Mouse (Mus musculus): ENCODE data around the gene Usp28. TPM values are rescaled to one million over a fixed set of nuclear protein-coding genes. Genes with fewer than 3 reads are reported as not detected.

Usp28 gene
- 70.1 and 121 TPM in 2 replicates for total RNA-seq (2012; rRNA removed)

DNA sequence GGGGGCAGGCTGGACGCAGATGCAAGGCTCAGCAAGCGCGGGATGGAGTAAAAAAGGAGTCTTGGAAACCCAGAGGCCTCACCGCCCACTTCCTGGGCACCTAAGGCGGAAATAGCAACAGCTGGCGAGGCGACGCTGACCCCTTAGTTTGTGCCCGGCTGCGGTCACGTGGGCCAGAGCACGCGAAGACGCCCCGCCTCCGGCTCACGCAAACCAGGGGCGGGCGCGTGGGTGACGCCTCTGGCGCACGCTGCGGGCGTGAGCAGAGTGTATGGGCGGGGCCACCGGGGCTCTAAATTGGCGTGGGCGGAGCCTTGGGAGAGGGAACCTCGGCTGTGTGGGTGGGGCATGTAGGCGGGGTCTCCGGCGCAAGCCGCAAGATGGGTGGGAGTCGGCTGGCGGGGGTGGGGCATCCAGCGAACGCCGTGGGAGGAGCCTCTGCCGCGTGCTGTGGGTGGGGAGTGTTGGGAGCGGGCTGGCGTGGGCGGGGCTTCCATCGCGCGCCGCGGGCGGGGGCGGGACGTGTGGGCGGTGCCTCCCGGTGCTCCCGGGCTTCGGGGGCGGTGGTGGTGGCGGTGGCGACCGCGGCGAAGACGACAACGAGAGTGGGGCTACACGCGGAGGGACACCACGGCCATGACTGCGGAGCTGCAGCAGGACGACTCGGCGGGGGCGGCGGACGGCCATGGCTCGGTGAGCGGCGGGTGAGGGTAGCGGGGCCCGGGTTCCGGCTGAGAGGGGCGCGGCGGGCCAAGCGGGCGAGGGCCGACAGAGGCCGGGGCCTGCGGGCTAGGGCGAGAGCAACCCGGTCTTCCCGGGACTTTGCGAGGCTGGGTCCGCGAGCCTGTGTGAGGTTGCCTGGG, at the start of gene Usp28:
Gene Usp28, plus strand, starts transcription at position 531 of the 863 bp plus-strand sequence.
- Histone ChIP-seq H3K4me1 (ENCODE audit: control insufficient read depth in 2 of 2, insufficient read depth in 2 of 2, low read length in 2 of 2, poor library complexity in 1 of 2) (peaks cover 0 to 13% of the 10 kb centered on the region in 2 experiments; a peak in 2 of 4 replicates), H3K9ac (ENCODE audit: insufficient read depth, low read depth, low read length, poor library complexity, severe bottlenecking) (peak within 1 kb of the TSS; percentile 88), H3K27ac (ENCODE audit: insufficient read depth, low read depth, low read length, poor library complexity, severe bottlenecking) (peak within 1 kb of the TSS; percentile 50), H3K9me3 (ENCODE audit: control insufficient read depth, insufficient read depth, low read depth, low read length) (no peaks in the 10 kb centered on the region), H3K4me3 (ENCODE audit: insufficient read depth in 1 of 2, low read depth in 1 of 2, low read length in 2 of 2, poor library complexity in 1 of 2, severe bottlenecking in 1 of 2) (peak within 1 kb of the TSS; percentile 94), H3K36me3 (ENCODE audit: control insufficient read depth, insufficient read depth, low read length, poor library complexity, severe bottlenecking) (peaks cover 7% of the 10 kb centered on the region; the same call in 1 of the 2 replicates)
- peak; percentile 97 for DNase-seq (ENCODE audit: low read depth, low spot score)
- in situ Hi-C loops (cut with MboI; ENCODE audit: low sequenced_read_pairs in 2 of 2, unreplicated experiment in 2 of 2): no loop called here
- TF ChIP-seq HCFC1 (IDR thresholded peaks at IDR 0.05; ENCODE audit: borderline replicate concordance, insufficient read depth, low read length) (0 out of 2 replicates have a peak, but pooled peaks have one; percentile 50), ZC3H11A (IDR thresholded peaks at IDR 0.05; ENCODE audit: borderline replicate concordance, low read depth, low read length) (no peak), MAFK (IDR thresholded peaks at IDR 0.05; ENCODE audit: insufficient read depth, low read depth, low read length) (0 out of 2 replicates have a peak, but pooled peaks have one; percentile 33), ZNF384 (IDR thresholded peaks at IDR 0.05; ENCODE audit: low read depth, low read length) (no peak), CHD2 (IDR thresholded peaks at IDR 0.05; ENCODE audit: low read depth, low read length) (no peak)

DNA sequence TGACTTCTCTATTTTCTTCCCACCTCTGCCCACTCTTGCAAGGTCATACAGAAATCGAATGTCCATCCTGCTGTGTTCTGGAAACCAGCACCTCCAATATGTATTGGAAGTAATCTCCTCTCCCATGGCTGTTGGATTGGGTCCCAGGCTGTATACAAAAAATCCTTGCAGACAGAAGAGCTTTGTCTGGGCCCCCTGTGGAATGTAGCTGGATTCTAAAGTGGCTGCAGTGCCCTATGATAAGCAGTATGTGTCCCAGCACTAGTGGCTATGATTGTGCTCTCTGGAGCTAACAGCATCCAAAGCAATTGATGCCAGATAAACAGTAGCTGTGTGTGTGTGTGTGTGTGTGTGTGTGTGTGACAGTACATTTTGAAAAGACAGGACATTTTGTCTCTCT, 42.8 kb upstream of the Usp28 start:
- DNase-seq (ENCODE audit: low read depth, low spot score): no peak
- no peak for TF ChIP-seq MAFK (IDR thresholded peaks at IDR 0.05; ENCODE audit: insufficient read depth, low read depth, low read length)
- no peak for TF ChIP-seq ZNF384 (IDR thresholded peaks at IDR 0.05; ENCODE audit: low read depth, low read length)

DNA sequence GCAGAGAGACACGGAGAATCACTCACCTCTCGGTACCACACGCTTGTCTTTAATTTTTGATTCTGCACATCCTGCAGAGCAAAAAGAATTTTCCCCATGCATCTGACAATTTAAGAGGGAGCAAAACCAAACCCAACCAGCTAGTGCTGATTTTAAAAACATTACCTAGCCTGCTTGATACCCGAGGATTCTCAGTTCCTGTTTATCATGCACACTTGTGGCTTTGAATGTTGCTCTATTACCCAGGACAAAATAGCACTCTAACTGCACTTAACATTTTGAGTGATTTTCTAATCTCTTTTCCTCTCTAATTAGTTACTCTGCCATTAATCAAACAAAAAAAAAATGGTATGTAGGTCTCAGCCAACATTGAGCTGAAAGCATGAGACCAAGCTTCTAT, 37.6 kb upstream of the Usp28 start:
- in situ Hi-C loops (cut with MboI; ENCODE audit: low sequenced_read_pairs in 2 of 2, unreplicated experiment in 2 of 2): no loop called here

More for the DNA sequence above, 42.8 kb upstream of the Usp28 start:
- H3K4me1 ChIP-seq (ENCODE audit: control insufficient read depth in 2 of 2, insufficient read depth in 2 of 2, low read length in 2 of 2, poor library complexity in 1 of 2): no peaks in the 10 kb centered on the region
- H3K9ac ChIP-seq (ENCODE audit: insufficient read depth, low read depth, low read length, poor library complexity, severe bottlenecking): no peak overlapping the region
- no peak overlapping the region for H3K4me3 ChIP-seq (ENCODE audit: insufficient read depth in 1 of 2, low read depth in 1 of 2, low read length in 2 of 2, poor library complexity in 1 of 2, severe bottlenecking in 1 of 2)
- no peaks in the 10 kb centered on the region for H3K9me3 ChIP-seq (ENCODE audit: control insufficient read depth, insufficient read depth, low read depth, low read length)
- in situ Hi-C loops (cut with MboI; ENCODE audit: low sequenced_read_pairs in 2 of 2, unreplicated experiment in 2 of 2): no loop called here
- H3K36me3 ChIP-seq (ENCODE audit: control insufficient read depth, insufficient read depth, low read length, poor library complexity, severe bottlenecking): no peaks in the 10 kb centered on the region
- H3K27ac ChIP-seq (ENCODE audit: insufficient read depth, low read depth, low read length, poor library complexity, severe bottlenecking): no peak overlapping the region

DNA sequence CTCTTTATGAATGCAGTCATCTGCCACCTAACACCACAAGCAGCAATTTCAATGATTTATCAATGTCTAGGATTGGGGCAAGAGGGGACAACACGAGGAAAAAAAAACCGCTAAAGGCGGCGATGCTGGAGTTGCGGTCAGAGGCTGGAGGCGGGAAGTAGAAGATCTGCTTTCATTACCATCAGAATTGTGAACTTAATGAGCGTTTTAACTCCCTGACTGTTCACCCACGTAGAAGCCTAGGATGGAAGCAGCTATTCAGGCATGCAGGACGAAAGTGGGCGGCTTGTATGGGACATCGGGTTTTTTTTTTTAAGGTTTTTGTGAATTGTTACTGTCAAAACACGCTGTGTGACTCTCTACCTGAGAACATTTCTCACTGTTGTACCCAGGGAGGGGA, 23.9 kb upstream of the Usp28 start:
- peak; percentile 56 for DNase-seq (ENCODE audit: low read depth, low spot score)
- in situ Hi-C loops (cut with MboI; ENCODE audit: low sequenced_read_pairs in 2 of 2, unreplicated experiment in 2 of 2): loop anchor here (10.0 to 25.0 kb wide), 2 partner anchors 297 to 299 kb away; no protein-coding TSS in a partner anchor
- H3K4me3 ChIP-seq (ENCODE audit: insufficient read depth in 1 of 2, low read depth in 1 of 2, low read length in 2 of 2, poor library complexity in 1 of 2, severe bottlenecking in 1 of 2): no peak overlapping the region
- no peak overlapping the region for H3K9ac ChIP-seq (ENCODE audit: insufficient read depth, low read depth, low read length, poor library complexity, severe bottlenecking)
- no peaks in the 10 kb centered on the region for H3K36me3 ChIP-seq (ENCODE audit: control insufficient read depth, insufficient read depth, low read length, poor library complexity, severe bottlenecking)
- TF ChIP-seq ZNF384 (IDR thresholded peaks at IDR 0.05; ENCODE audit: low read depth, low read length): peak; percentile 71
- no peak for TF ChIP-seq MAFK (IDR thresholded peaks at IDR 0.05; ENCODE audit: insufficient read depth, low read depth, low read length)
- TF ChIP-seq HCFC1 (IDR thresholded peaks at IDR 0.05; ENCODE audit: borderline replicate concordance, insufficient read depth, low read length): no peak
- no peak for TF ChIP-seq CHD2 (IDR thresholded peaks at IDR 0.05; ENCODE audit: low read depth, low read length)
- TF ChIP-seq ZC3H11A (IDR thresholded peaks at IDR 0.05; ENCODE audit: borderline replicate concordance, low read depth, low read length): no peak
- no peaks in the 10 kb centered on the region for H3K9me3 ChIP-seq (ENCODE audit: control insufficient read depth, insufficient read depth, low read depth, low read length)
- no peak overlapping the region for H3K27ac ChIP-seq (ENCODE audit: insufficient read depth, low read depth, low read length, poor library complexity, severe bottlenecking)
- H3K4me1 ChIP-seq (ENCODE audit: control insufficient read depth in 2 of 2, insufficient read depth in 2 of 2, low read length in 2 of 2, poor library complexity in 1 of 2): peaks cover 3 to 5% of the 10 kb centered on the region in 2 experiments; a peak in 1 of 4 replicates

More for the DNA sequence above, 37.6 kb upstream of the Usp28 start:
- Histone ChIP-seq H3K27ac (ENCODE audit: insufficient read depth, low read depth, low read length, poor library complexity, severe bottlenecking) (no peak overlapping the region), H3K4me3 (ENCODE audit: insufficient read depth in 1 of 2, low read depth in 1 of 2, low read length in 2 of 2, poor library complexity in 1 of 2, severe bottlenecking in 1 of 2) (no peak overlapping the region), H3K36me3 (ENCODE audit: control insufficient read depth, insufficient read depth, low read length, poor library complexity, severe bottlenecking) (no peaks in the 10 kb centered on the region), H3K9ac (ENCODE audit: insufficient read depth, low read depth, low read length, poor library complexity, severe bottlenecking) (no peak overlapping the region), H3K9me3 (ENCODE audit: control insufficient read depth, insufficient read depth, low read depth, low read length) (no peaks in the 10 kb centered on the region), H3K4me1 (ENCODE audit: control insufficient read depth in 2 of 2, insufficient read depth in 2 of 2, low read length in 2 of 2, poor library complexity in 1 of 2) (no peaks in the 10 kb centered on the region)
- DNase-seq (ENCODE audit: low read depth, low spot score): no peak
- TF ChIP-seq HCFC1 (IDR thresholded peaks at IDR 0.05; ENCODE audit: borderline replicate concordance, insufficient read depth, low read length) (no peak), MAFK (IDR thresholded peaks at IDR 0.05; ENCODE audit: insufficient read depth, low read depth, low read length) (no peak), ZNF384 (IDR thresholded peaks at IDR 0.05; ENCODE audit: low read depth, low read length) (no peak), ZC3H11A (IDR thresholded peaks at IDR 0.05; ENCODE audit: borderline replicate concordance, low read depth, low read length) (no peak), CHD2 (IDR thresholded peaks at IDR 0.05; ENCODE audit: low read depth, low read length) (no peak)
